Mouse (Mus musculus): ENCODE results near the gene Fryl. TPM values are rescaled to one million over a fixed set of nuclear protein-coding genes. Genes with fewer than 3 reads are reported as not detected.

The Fryl gene
- polyA plus RNA-seq, 2 experiments = 26.1 to 26.7 TPM

- WGBS = 84% methylated on average over 4 of the region's 4 CpGs
- no peaks in the 10 kb centered on the region for H3K27me3 ChIP-seq (ENCODE audit: control insufficient read depth, insufficient read depth, low read length)
- no peaks in the 10 kb centered on the region for H3K36me3 ChIP-seq (ENCODE audit: control insufficient read depth, insufficient read depth, low read length)
- H3K9ac ChIP-seq (ENCODE audit: low read depth, low read length, severe bottlenecking) = no peak overlapping the region
- ATAC-seq (ENCODE audit: low FRiP score, low read depth) (no peak), DNase-seq (ENCODE audit: low spot score) (no peak)
- TF ChIP-seq POLR2A (IDR thresholded peaks at IDR 0.05; ENCODE audit: borderline replicate concordance, extremely low read depth, insufficient read depth, insufficient read length) = no peak
- H3K4me2 ChIP-seq (replicated peaks; ENCODE audit: low read depth, low read length, severe bottlenecking) = no peak overlapping the region
- H3K4me1 ChIP-seq (ENCODE audit: control insufficient read depth, insufficient read depth, low read length) = no peaks in the 10 kb centered on the region
- no peaks in the 10 kb centered on the region for H3K9me3 ChIP-seq (ENCODE audit: control insufficient read depth, low read length)
- H3K4me3 ChIP-seq (replicated peaks; ENCODE audit: low read length) = no peak overlapping the region
- H3K27ac ChIP-seq (replicated peaks; ENCODE audit: low read depth, low read length) = no peak overlapping the region
Measured at GRCm38 (mm10) chr5:73273171-73273570, 16.8 kb upstream of the Fryl start.

- no peak for TF ChIP-seq POLR2A (IDR thresholded peaks at IDR 0.05; ENCODE audit: borderline replicate concordance, extremely low read depth, insufficient read depth, insufficient read length)
- no peaks in the 10 kb centered on the region for H3K36me3 ChIP-seq (ENCODE audit: control insufficient read depth, insufficient read depth, low read length)
- no peaks in the 10 kb centered on the region for H3K27me3 ChIP-seq (ENCODE audit: control insufficient read depth, insufficient read depth, low read length)
- DNase-seq (ENCODE audit: low spot score) = no peak
- H3K4me1 ChIP-seq (ENCODE audit: control insufficient read depth, insufficient read depth, low read length) = no peaks in the 10 kb centered on the region
- no peaks in the 10 kb centered on the region for H3K9me3 ChIP-seq (ENCODE audit: control insufficient read depth, low read length)
- no peak for ATAC-seq (ENCODE audit: low FRiP score, low read depth)
- no peak overlapping the region for H3K27ac ChIP-seq (replicated peaks; ENCODE audit: low read depth, low read length)
- WGBS = 79% methylated on average over 6 of the region's 6 CpGs
- H3K4me2 ChIP-seq (replicated peaks; ENCODE audit: low read depth, low read length, severe bottlenecking) = no peak overlapping the region
- no peak overlapping the region for H3K9ac ChIP-seq (ENCODE audit: low read depth, low read length, severe bottlenecking)
- no peak overlapping the region for H3K4me3 ChIP-seq (replicated peaks; ENCODE audit: low read length)
Measured at GRCm38 (mm10) chr5:73270612-73271011, 14.2 kb upstream of the Fryl start.

- Histone ChIP-seq H3K36me3 (ENCODE audit: control insufficient read depth, insufficient read depth, low read length) (no peaks in the 10 kb centered on the region), H3K27ac (replicated peaks; ENCODE audit: low read depth, low read length) (no peak overlapping the region), H3K4me1 (ENCODE audit: control insufficient read depth, insufficient read depth, low read length) (no peaks in the 10 kb centered on the region), H3K27me3 (ENCODE audit: control insufficient read depth, insufficient read depth, low read length) (no peaks in the 10 kb centered on the region), H3K4me3 (replicated peaks; ENCODE audit: low read length) (no peak overlapping the region), H3K4me2 (replicated peaks; ENCODE audit: low read depth, low read length, severe bottlenecking) (no peak overlapping the region), H3K9ac (ENCODE audit: low read depth, low read length, severe bottlenecking) (no peak overlapping the region), H3K9me3 (ENCODE audit: control insufficient read depth, low read length) (no peaks in the 10 kb centered on the region)
- no peak for ATAC-seq (ENCODE audit: low FRiP score, low read depth)
- no peak for DNase-seq (ENCODE audit: low spot score)
- 88% methylated on average over 11 of the region's 11 CpGs for WGBS
- TF ChIP-seq POLR2A (IDR thresholded peaks at IDR 0.05; ENCODE audit: borderline replicate concordance, extremely low read depth, insufficient read depth, insufficient read length) = no peak
Measured at GRCm38 (mm10) chr5:73268636-73269213, 12.3 kb upstream of the Fryl start.

GRCm38 (mm10) chr5:73265460-73265859 lies 9.0 kb upstream of the Fryl start:
- Histone ChIP-seq H3K4me3 (replicated peaks; ENCODE audit: low read length) (no peak overlapping the region), H3K27ac (replicated peaks; ENCODE audit: low read depth, low read length) (no peak overlapping the region), H3K9ac (ENCODE audit: low read depth, low read length, severe bottlenecking) (no peak overlapping the region), H3K36me3 (ENCODE audit: control insufficient read depth, insufficient read depth, low read length) (no peaks in the 10 kb centered on the region), H3K4me1 (ENCODE audit: control insufficient read depth, insufficient read depth, low read length) (no peaks in the 10 kb centered on the region), H3K4me2 (replicated peaks; ENCODE audit: low read depth, low read length, severe bottlenecking) (no peak overlapping the region), H3K9me3 (ENCODE audit: control insufficient read depth, low read length) (no peaks in the 10 kb centered on the region), H3K27me3 (ENCODE audit: control insufficient read depth, insufficient read depth, low read length) (no peaks in the 10 kb centered on the region)
- DNase-seq (ENCODE audit: low spot score) = no peak
- whole genome bisulfite sequencing = 13% methylated on average over 5 of the region's 5 CpGs
- ATAC-seq (ENCODE audit: low FRiP score, low read depth) = no peak
- TF ChIP-seq POLR2A (IDR thresholded peaks at IDR 0.05; ENCODE audit: borderline replicate concordance, extremely low read depth, insufficient read depth, insufficient read length) = no peak

GRCm38 (mm10) chr5:73264122-73264521 lies 7.7 kb upstream of the Fryl start:
- no peaks in the 10 kb centered on the region for H3K9me3 ChIP-seq (ENCODE audit: control insufficient read depth, low read length)
- 84% methylated on average over 5 of the region's 5 CpGs for WGBS
- DNase-seq (ENCODE audit: low spot score) (no peak), ATAC-seq (ENCODE audit: low FRiP score, low read depth) (no peak)
- H3K27me3 ChIP-seq (ENCODE audit: control insufficient read depth, insufficient read depth, low read length) = no peaks in the 10 kb centered on the region
- no peak overlapping the region for H3K4me3 ChIP-seq (replicated peaks; ENCODE audit: low read length)
- H3K4me2 ChIP-seq (replicated peaks; ENCODE audit: low read depth, low read length, severe bottlenecking) = no peak overlapping the region
- TF ChIP-seq POLR2A (IDR thresholded peaks at IDR 0.05; ENCODE audit: borderline replicate concordance, extremely low read depth, insufficient read depth, insufficient read length) = no peak
- no peak overlapping the region for H3K9ac ChIP-seq (ENCODE audit: low read depth, low read length, severe bottlenecking)
- H3K27ac ChIP-seq (replicated peaks; ENCODE audit: low read depth, low read length) = no peak overlapping the region
- H3K4me1 ChIP-seq (ENCODE audit: control insufficient read depth, insufficient read depth, low read length) = no peaks in the 10 kb centered on the region
- H3K36me3 ChIP-seq (ENCODE audit: control insufficient read depth, insufficient read depth, low read length) = no peaks in the 10 kb centered on the region

GRCm38 (mm10) chr5:73257723-73258122 lies 1.3 kb upstream of the Fryl start:
- no peak for TF ChIP-seq POLR2A (IDR thresholded peaks at IDR 0.05; ENCODE audit: borderline replicate concordance, extremely low read depth, insufficient read depth, insufficient read length)
- H3K9me3 ChIP-seq (ENCODE audit: control insufficient read depth, low read length) = no peaks in the 10 kb centered on the region
- DNase-seq (ENCODE audit: low spot score) (no peak), ATAC-seq (ENCODE audit: low FRiP score, low read depth) (no peak)
- 49% methylated on average over 8 of the region's 8 CpGs for WGBS
- H3K27me3 ChIP-seq (ENCODE audit: control insufficient read depth, insufficient read depth, low read length) = no peaks in the 10 kb centered on the region
- H3K4me3 ChIP-seq (replicated peaks; ENCODE audit: low read length) = peak overlapping the region; percentile 95; the same call in 1 of the 2 replicates
- H3K36me3 ChIP-seq (ENCODE audit: control insufficient read depth, insufficient read depth, low read length) = no peaks in the 10 kb centered on the region
- H3K27ac ChIP-seq (replicated peaks; ENCODE audit: low read depth, low read length) = no peak overlapping the region
- H3K9ac ChIP-seq (ENCODE audit: low read depth, low read length, severe bottlenecking) = no peak overlapping the region
- peaks cover 7% of the 10 kb centered on the region for H3K4me1 ChIP-seq (ENCODE audit: control insufficient read depth, insufficient read depth, low read length)
- peak overlapping the region; percentile 67 for H3K4me2 ChIP-seq (replicated peaks; ENCODE audit: low read depth, low read length, severe bottlenecking)

Data from limb, embryonic 14.5 days (tissue).